Mouse (Mus musculus) adrenal gland, postnatal 25 days (tissue): ENCODE measurements around the gene Zfp69. TPM values are rescaled to one million over a fixed set of nuclear protein-coding genes. Genes with fewer than 3 reads are reported as not detected.
A peak's percentile ranks its signal among the peaks of the same experiment; 100 is the strongest.

Source experiments
- DNase-seq: peaks from one replicate; pipeline ENCODE4 v3.0.0; 2021; ENCODE audit warnings: mixed read lengths
- total RNA-seq: library from RNA; stranded (reverse); gene quantifications from 2 replicates; pipeline ENCODE4 v1.2.3, GENCODE M21; 2021

Gene Zfp69
- total RNA-seq, 1 experiment from 2014 or later, result 3.4 TPM

GRCm38 (mm10) chr4:120924554-120925299 lies 26.8 kb downstream of the Zfp69 start, which contains the start of gene Exo5:
Exo5 (minus strand) TSS chr4:120925017.
- DNase-seq, result peak; percentile 90

GRCm38 (mm10) chr4:120921461-120921860 lies 30.0 kb downstream of the Zfp69 start:
- DNase-seq, result no peak

GRCm38 (mm10) chr4:120914501-120914900 lies 37.0 kb downstream of the Zfp69 start:
- no peak for DNase-seq

- no peak for DNase-seq
Measured at GRCm38 (mm10) chr4:120913861-120914260, 37.6 kb downstream of the Zfp69 start.

GRCm38 (mm10) chr4:120913443-120913842 lies 38.1 kb downstream of the Zfp69 start:
- no peak for DNase-seq

- no peak for DNase-seq
Measured at GRCm38 (mm10) chr4:120912866-120913265, 38.6 kb downstream of the Zfp69 start.

GRCm38 (mm10) chr4:120911086-120911485 lies 40.4 kb downstream of the Zfp69 start:
- no peak for DNase-seq

GRCm38 (mm10) chr4:120909558-120910150 lies 41.8 kb downstream of the Zfp69 start:
- DNase-seq, result peak; percentile 52

GRCm38 (mm10) chr4:120905644-120906043 lies 45.9 kb downstream of the Zfp69 start:
- no peak for DNase-seq

- no peak for DNase-seq
Measured at GRCm38 (mm10) chr4:120904533-120904932, 47.0 kb downstream of the Zfp69 start.

- no peak for DNase-seq
Measured at GRCm38 (mm10) chr4:120895810-120896584, 55.5 kb downstream of the Zfp69 start.

GRCm38 (mm10) chr4:120895226-120895625 lies 56.3 kb downstream of the Zfp69 start:
- DNase-seq, result no peak

GRCm38 (mm10) chr4:120894584-120894983 lies 56.9 kb downstream of the Zfp69 start:
- no peak for DNase-seq

GRCm38 (mm10) chr4:120893656-120894401 lies 57.7 kb downstream of the Zfp69 start:
- DNase-seq, result no peak

- DNase-seq, result no peak
Measured at GRCm38 (mm10) chr4:120892516-120892915, 59.0 kb downstream of the Zfp69 start.

GRCm38 (mm10) chr4:120891960-120892359 lies 59.5 kb downstream of the Zfp69 start:
- DNase-seq, result no peak

GRCm38 (mm10) chr4:120890754-120891440 lies 60.6 kb downstream of the Zfp69 start:
- no peak for DNase-seq

- DNase-seq, result no peak
Measured at GRCm38 (mm10) chr4:120888884-120889283, 62.6 kb downstream of the Zfp69 start.

- peak; percentile 47 for DNase-seq
Measured at GRCm38 (mm10) chr4:120887381-120888112, 64.0 kb downstream of the Zfp69 start.

- no peak for DNase-seq
Measured at GRCm38 (mm10) chr4:120886811-120887210, 64.7 kb downstream of the Zfp69 start.

GRCm38 (mm10) chr4:120886131-120886530 lies 65.4 kb downstream of the Zfp69 start:
- no peak for DNase-seq
